Mouse (Mus musculus) fibroblast of lung, adult 2 months (primary cell): Measurements from ENCODE around the gene Trpc2.
"Not testable (repeated sequence)": the region's sequence is repeated elsewhere in the genome, so short reads cannot be mapped to it uniquely, and the experiment has no call there.

Source experiments
- DNase-seq: peaks from one replicate; pipeline ENCODE4 v3.0.0-alpha.2; 2011; ENCODE audit warnings: low read depth

The Trpc2 gene

GRCm38 (mm10) chr7:102082816-102083215, at the start of gene Trpc2:
Gene Trpc2, plus strand, starts transcription at chr7:102083116.
- DNase-seq, result no peak

- DNase-seq, result no peak
Observed at GRCm38 (mm10) chr7:102034904-102035303, 48.0 kb upstream of the Trpc2 start.

- no peak for DNase-seq
Observed at GRCm38 (mm10) chr7:102035534-102035933, 47.4 kb upstream of the Trpc2 start.

GRCm38 (mm10) chr7:102037318-102037717, 45.6 kb upstream of the Trpc2 start:
- no peak for DNase-seq

- no peak for DNase-seq
Observed at GRCm38 (mm10) chr7:102042314-102042713, 40.6 kb upstream of the Trpc2 start.

GRCm38 (mm10) chr7:102048524-102048923, 34.4 kb upstream of the Trpc2 start:
- not testable (repeated sequence) for DNase-seq

GRCm38 (mm10) chr7:102061353-102061752, 21.6 kb upstream of the Trpc2 start:
- no peak for DNase-seq

- DNase-seq, result no peak
Observed at GRCm38 (mm10) chr7:102062203-102062602, 20.7 kb upstream of the Trpc2 start.

GRCm38 (mm10) chr7:102063891-102064290, 19.0 kb upstream of the Trpc2 start:
- DNase-seq, result no peak

- no peak for DNase-seq
Observed at GRCm38 (mm10) chr7:102064655-102065045, 18.3 kb upstream of the Trpc2 start.

- DNase-seq, result peak; percentile 89
Observed at GRCm38 (mm10) chr7:102065046-102065891, 17.6 kb upstream of the Trpc2 start, which contains the start of the genes Rnf121, Xndc1 and Xntrpc. Gene Rnf121, minus strand, starts transcription at chr7:102065469. Gene Xndc1, plus strand, starts transcription at chr7:102065511. Gene Xntrpc, plus strand, starts transcription at chr7:102065713.

- DNase-seq, result no peak
Observed at GRCm38 (mm10) chr7:102066363-102066762, 16.6 kb upstream of the Trpc2 start.

- DNase-seq, result no peak
Observed at GRCm38 (mm10) chr7:102076714-102077296, 6.1 kb upstream of the Trpc2 start.

GRCm38 (mm10) chr7:102078517-102078916, 4.4 kb upstream of the Trpc2 start:
- peak; percentile 36 for DNase-seq

GRCm38 (mm10) chr7:102080311-102080710, 2.6 kb upstream of the Trpc2 start:
- DNase-seq, result no peak

GRCm38 (mm10) chr7:102081784-102082183, 1.1 kb upstream of the Trpc2 start:
- DNase-seq, result no peak

- DNase-seq, result no peak
Observed at GRCm38 (mm10) chr7:102084041-102084696, 1.3 kb downstream of the Trpc2 start.

- DNase-seq, result no peak
Observed at GRCm38 (mm10) chr7:102087336-102087735, 4.4 kb downstream of the Trpc2 start.

- DNase-seq, result no peak
Observed at GRCm38 (mm10) chr7:102099760-102100661, 17.1 kb downstream of the Trpc2 start.

GRCm38 (mm10) chr7:102100868-102101267, 18.0 kb downstream of the Trpc2 start:
- DNase-seq, result no peak

GRCm38 (mm10) chr7:102101487-102101886, 18.6 kb downstream of the Trpc2 start, which contains the start of gene Art1:
Gene Art1, plus strand, starts transcription at chr7:102101743.
- no peak for DNase-seq

GRCm38 (mm10) chr7:102102241-102102640, 19.3 kb downstream of the Trpc2 start:
- no peak for DNase-seq
